Mouse (Mus musculus) R1 (cell line): ENCODE results near the gene Lrfn2.
A peak's percentile ranks its signal among the peaks of the same experiment; 100 is the strongest.

ENCODE experiments used
- DNase-seq: peaks from one replicate; pipeline ENCODE4 v3.0.0-alpha.2; 2018; ENCODE audit warnings: low read depth, low spot score

Lrfn2 gene

GRCm38 (mm10) chr17:49033276-49033675 is 101.1 kb downstream of the Lrfn2 start:
- DNase-seq: peak; percentile 98

GRCm38 (mm10) chr17:49033686-49034250 is 101.6 kb downstream of the Lrfn2 start:
- peak; percentile 98 for DNase-seq

DNA sequence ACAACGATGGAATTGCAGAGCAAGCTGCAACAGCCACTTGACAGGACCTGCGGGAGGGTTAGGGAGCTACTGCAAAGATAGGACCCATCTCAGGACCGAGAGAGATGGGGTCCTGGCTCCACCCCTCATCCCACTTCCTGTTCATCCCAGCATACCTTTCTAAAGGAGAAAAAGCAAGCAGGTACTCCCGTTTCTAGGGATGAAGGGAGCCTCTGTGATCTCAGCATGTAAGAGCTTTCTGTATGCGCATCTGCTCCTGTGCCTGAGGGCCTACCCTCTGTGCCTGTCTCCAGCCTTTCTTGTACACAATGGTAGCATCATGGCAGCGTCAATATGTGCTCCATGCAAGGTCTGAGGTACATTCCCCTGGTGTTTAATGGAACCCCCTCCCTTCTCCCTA is 102.9 kb downstream of the Lrfn2 start:
- peak; percentile 73 for DNase-seq

DNA sequence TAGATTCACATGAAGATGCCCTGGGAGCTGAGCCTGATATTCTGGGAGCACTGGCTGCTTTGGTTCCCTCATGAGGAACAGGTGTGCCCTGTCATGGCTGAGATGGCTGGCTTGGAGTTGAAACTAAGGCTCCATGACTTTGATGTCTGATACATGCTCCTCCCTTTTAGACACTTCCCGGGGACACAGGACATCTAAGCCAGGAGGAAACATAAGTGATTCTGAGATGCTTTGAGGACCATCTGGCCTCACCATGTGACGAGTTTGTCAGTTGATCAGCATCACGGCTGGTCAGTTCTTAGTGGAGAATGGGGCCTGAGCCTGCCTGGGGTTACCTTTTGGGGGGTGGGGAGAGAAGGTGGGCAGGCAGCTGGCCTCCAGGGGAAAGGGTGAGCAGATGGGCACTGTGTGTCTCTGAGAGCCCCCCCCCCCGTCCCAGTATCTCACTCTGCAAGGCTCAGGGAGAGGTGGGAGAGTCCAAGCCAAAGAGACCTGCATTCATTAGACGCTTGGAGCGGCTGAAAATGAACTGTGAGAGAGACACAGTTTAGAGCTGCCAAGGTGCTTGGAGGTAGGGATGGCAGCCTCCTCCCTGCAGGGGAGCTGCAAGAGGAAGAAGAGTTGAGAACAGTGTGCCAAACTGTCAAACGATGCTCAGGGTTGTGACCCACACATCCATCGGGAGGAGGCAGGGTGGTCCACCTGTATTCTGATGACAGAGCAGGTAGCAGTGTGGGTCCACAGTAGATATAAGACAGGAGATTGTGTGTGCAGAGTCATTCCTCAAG is 105.2 kb downstream of the Lrfn2 start:
- no peak for DNase-seq

GRCm38 (mm10) chr17:49043806-49044640 is 111.8 kb downstream of the Lrfn2 start:
- DNase-seq: peak; percentile 59

- DNase-seq: peak; percentile 98
Observed at GRCm38 (mm10) chr17:49047921-49048320, 115.7 kb downstream of the Lrfn2 start.

DNA sequence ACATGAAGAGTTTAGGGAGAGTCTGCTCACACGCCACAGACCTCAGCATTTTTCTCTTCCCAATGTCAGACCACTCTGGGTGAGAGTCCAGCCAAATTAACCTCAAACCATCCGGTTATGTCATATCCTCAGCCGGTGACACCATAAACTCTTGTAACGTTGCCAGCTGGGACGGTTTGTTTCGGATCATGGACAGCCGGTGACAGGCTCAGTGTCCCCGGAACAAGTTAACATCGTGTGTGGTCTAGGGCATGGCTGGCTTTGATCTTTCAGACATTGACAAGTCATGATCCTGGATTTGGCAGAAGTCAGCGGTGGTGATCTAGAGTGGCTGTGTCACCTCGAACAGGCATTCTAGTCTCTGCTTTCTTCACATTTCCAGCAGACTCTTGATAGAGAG is 119.1 kb downstream of the Lrfn2 start:
- no peak for DNase-seq

DNA sequence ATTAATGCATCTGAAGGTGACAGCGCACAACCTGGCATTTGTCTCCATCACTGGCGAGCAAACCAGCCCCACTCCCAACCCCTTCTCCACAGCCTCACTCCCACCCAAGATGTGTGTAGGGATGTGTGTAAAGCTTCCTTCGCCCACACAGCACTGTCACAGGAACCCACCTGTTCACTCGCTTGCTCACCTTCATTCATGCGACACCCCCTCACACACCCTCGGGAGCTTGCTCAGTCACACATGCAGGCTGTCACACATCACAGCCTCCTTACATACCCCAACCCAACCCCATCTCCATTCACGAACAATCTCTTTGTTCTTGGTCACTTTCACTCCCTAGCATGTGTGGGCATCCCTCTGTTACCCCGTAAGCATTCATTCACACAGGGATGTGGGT is 129.0 kb downstream of the Lrfn2 start:
- DNase-seq: no peak

- DNase-seq: peak; percentile 20
Observed at GRCm38 (mm10) chr17:49063789-49064188, 131.6 kb downstream of the Lrfn2 start.

DNA sequence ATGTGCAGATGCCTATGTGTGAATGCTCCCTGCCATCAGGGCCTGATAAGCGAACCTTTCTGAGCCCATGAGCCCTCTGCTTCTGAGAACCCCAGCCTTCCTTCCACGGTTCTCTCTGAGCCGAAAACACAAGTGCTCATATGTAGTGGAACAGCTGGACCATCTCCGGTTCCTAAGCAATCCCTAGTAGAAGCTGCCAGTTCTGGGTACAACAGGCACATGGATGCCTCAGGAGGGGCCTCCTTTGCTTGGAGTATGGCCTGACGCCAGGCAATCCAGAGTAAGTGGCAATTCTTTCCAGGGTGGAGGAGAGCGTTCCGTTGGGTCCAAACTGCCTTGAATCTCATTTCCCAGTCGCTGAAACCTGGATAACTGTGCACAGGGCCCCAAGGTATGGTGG is 132.3 kb downstream of the Lrfn2 start:
- DNase-seq: no peak

GRCm38 (mm10) chr17:49065050-49065449 is 132.9 kb downstream of the Lrfn2 start:
- no peak for DNase-seq

- peak; percentile 54 for DNase-seq
Observed at GRCm38 (mm10) chr17:49066748-49067147, 134.6 kb downstream of the Lrfn2 start.

DNA sequence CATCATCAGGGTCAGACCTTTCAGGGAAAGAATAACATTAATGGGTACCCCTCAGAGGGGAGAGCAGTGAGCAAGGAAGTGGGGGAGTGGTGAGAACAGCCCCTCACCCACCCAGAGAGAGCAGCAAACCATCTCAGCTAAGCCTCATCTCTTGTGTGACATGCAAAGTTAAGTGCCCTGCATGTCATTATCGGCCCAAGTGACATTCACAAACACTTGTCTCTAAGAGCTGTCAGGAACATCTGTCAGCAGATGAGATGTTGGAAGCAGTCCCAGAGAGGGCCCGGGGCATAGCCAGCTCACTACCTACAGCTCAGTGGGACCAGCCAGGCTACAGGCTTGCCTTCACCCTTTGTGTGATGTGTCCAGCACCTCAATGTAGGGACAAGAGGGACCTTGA is 146.0 kb downstream of the Lrfn2 start:
- no peak for DNase-seq

DNA sequence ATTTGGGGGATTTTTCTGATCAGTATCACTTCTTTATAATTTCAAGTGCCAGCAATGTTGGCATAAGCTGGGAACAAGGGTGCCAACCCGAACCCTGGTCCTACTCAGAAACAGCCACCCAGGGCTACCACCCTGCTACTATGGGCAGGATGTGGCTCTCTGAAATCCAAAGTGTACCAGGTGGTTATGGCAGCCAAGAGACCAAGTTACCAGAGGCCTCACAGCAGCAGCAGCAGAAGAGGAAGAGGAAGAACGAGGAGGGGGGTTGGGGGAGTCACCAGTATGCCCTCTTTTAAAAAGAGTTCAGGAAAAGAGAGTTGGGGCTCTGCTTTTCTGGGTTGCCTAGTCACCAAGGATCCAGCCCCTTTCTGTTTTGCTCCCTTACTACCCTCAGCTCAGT is 147.5 kb downstream of the Lrfn2 start:
- no peak for DNase-seq

GRCm38 (mm10) chr17:49083594-49084380 is 151.6 kb downstream of the Lrfn2 start:
- no peak for DNase-seq

DNA sequence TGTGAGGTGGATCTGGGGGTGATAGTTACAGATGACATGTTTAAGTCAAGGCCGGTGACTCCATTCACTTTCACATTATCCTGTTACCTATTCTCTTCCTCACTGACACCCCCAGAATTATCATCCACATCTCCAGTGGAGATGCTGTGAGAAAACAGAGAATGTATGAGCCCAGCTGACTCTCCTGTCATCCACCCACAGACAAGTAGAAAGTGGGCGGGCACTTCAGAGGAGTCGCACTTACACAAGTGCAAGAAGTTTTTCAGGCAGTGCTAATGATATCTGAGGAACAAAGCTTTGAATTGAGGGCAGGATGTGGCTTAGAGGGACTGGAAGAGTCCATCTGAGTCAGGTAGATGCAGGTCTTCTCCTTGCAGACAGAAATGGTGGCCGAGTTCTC is 152.9 kb downstream of the Lrfn2 start:
- no peak for DNase-seq

GRCm38 (mm10) chr17:49096781-49097544 is 164.8 kb downstream of the Lrfn2 start:
- DNase-seq: no peak

- DNase-seq: no peak
Observed at GRCm38 (mm10) chr17:49111399-49111798, 179.2 kb downstream of the Lrfn2 start.

GRCm38 (mm10) chr17:49111911-49112310 is 179.7 kb downstream of the Lrfn2 start:
- DNase-seq: no peak

DNA sequence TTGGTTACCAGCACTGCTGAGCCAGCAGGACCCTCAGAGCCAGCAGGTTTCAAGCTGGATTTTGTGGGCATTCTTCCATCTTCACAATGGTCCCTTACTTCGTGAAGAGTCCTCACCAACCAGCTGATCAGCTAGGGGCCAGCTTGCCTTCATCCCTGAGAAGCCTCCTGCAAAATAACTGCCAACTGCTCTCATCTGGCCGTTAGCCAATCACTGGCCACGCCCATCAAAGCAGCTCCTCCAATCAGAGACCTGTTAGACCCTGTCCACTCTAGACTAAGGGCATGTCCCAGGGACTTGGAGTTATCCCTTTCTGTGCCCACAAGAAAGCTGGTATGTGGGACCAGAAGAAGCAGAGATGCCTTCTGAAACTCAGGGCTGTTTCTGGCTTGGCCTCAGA is 181.2 kb downstream of the Lrfn2 start:
- DNase-seq: no peak

DNA sequence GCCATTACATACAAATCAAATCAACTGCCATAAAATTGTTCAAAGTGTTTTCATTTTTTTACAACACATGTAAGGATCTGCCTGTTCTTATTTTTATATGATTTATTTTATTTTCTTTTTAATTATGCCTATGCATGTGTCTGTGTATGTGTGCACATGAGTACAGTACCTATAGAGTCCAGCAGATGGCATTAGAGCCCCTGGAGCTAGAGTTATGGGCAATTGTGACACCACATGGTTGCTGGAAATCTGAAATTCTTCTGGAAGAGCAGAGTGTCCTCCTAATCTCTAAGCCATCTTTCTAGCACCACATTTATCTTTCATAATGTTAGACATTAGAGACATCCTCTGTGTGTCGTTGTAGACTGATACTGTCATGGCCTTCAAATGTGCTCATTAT is 192.0 kb downstream of the Lrfn2 start:
- peak; percentile 35 for DNase-seq
